Mouse (Mus musculus) spleen, adult 2 months (tissue): ENCODE data around the gene Rgn.

Source experiments
- CTCF ChIP-seq: fragments of 200-500 bp; IDR thresholded peaks from 2 replicates; pipeline ENCODE4 v1.5.1; 2011; ENCODE audit warnings: mild to moderate bottlenecking, inconsistent platforms; ENCODE audit not compliant: insufficient read depth, insufficient read length, insufficient replicate concordance; ENCODE audit errors: extremely low read depth
- POLR2A ChIP-seq: fragments of 200-500 bp; IDR thresholded peaks from 2 replicates; pipeline ENCODE4 v1.6.1; 2011; ENCODE audit warnings: low read depth, low read length, inconsistent platforms

DNA sequence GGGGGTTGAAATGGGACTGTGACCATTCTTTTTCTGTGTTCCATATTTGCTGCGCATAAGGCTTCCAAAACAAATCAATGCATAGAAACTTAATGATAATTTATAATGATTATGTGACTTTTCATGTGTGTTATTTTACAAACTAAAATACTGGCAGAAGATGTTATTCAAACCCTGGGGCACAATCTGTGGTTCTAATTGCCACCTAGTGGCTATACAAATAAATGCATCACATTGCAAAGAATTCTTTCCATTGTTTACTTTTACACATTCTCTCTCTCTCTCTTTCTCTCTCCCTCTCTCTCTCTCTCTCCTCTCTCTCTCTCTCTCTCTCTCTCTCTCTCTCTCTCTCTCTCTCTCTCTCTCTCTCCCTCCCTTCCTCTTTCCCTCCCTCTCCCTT lies 12.3 kb downstream of the Rgn start:
- TF ChIP-seq POLR2A (no peak), CTCF (no peak)
